Mouse (Mus musculus): ENCODE results near the gene Psmf1. TPM values are rescaled to one million over a fixed set of nuclear protein-coding genes. Genes with fewer than 3 reads are reported as not detected.

Psmf1 gene
- 48.1 and 48.6 TPM in 2 replicates for polyA plus RNA-seq (2016; fragmentation: Nextera tagmentation; extraction: Ambion mirVana)

DNA sequence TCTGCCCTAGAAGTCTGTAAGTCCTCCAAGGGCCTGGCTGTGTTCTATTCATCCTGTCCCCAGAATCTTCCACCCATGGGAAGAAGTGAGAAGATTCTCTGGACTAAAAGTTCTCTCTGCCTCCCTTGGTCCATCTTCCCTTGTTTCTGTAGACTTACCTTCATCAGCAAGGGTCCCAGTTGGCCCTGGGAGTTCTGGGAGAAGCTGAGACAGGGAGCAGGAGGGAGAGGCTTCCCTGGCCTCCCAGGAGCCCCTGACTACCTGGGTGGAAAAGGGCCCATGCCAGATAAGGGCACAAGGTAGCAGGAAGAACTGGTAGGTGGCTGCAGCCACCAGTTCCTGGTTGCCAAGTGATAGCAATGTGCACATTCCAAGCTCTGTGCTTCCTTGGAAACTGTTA is at the start of gene Psmf1:
TSS of gene Psmf1 (minus strand) at position 342 of the 400 bp plus-strand sequence.
- Histone ChIP-seq H3K9me3 (no peaks in the 10 kb centered on the region), H3K27ac (no peak within 1 kb of the TSS), H3K36me3 (replicated peaks) (no peaks in the 10 kb centered on the region), H3K4me2 (no peak within 1 kb of the TSS), H3K9ac (no peak within 1 kb of the TSS), H3K27me3 (peaks cover 20% of the 10 kb centered on the region), H3K4me3 (replicated peaks) (no peak within 1 kb of the TSS), H3K4me1 (peaks cover 27% of the 10 kb centered on the region)
- ATAC-seq (ENCODE audit: low FRiP score) = no peak

DNA sequence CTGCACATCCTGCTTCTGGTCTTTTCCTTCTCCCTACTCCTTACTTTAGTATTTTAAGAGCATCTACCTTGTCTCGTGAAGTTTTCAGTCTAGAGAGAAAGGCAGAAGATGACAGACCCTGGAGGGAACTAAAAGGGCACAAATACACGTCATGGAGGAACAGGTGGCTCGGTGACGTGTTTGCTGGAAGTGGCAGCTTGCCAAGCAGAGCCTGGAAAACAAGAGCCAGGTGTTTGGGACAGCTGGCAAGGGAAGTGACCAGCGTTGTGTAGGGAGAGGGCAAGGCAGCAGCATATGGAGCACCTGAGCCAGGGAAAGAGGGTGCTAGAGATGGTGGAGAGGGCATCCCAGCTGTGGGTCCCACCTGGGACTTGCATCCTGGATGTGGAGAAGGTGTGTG is 47.2 kb upstream of the Psmf1 start:
- no peak overlapping the region for H3K27ac ChIP-seq
- H3K4me3 ChIP-seq (replicated peaks) = no peak overlapping the region
- no peaks in the 10 kb centered on the region for H3K9me3 ChIP-seq
- 63% methylated on average over 5 of the region's 5 CpGs for WGBS
- no peak overlapping the region for H3K4me2 ChIP-seq
- no peaks in the 10 kb centered on the region for H3K4me1 ChIP-seq
- no peak overlapping the region for H3K9ac ChIP-seq
- H3K36me3 ChIP-seq (replicated peaks) = no peaks in the 10 kb centered on the region
- no peak for ATAC-seq (ENCODE audit: low FRiP score)
- no peaks in the 10 kb centered on the region for H3K27me3 ChIP-seq

DNA sequence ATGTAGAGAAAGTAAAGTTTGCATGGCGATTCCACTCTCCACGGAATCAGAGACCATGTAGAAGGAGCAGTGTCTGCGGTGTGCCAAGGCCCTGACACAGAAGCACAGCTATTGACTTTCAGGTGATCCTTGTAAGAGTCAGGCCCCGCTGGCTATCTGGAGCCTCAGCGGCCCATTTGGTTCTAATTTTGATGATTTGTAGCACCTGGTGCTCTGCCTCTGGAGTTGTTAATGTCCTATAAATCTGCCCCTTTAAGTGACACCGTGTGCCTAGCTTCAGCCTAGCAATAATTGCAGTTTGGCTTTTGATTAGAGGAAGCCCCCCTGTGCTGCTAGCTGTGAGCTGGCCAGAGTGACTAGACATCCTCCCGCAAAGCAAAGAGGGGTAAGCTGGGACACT is 46.2 kb upstream of the Psmf1 start:
- Histone ChIP-seq H3K27me3 (no peaks in the 10 kb centered on the region), H3K36me3 (replicated peaks) (no peaks in the 10 kb centered on the region), H3K9me3 (no peaks in the 10 kb centered on the region), H3K27ac (no peak overlapping the region), H3K4me1 (no peaks in the 10 kb centered on the region), H3K4me3 (replicated peaks) (no peak overlapping the region), H3K4me2 (no peak overlapping the region), H3K9ac (no peak overlapping the region)
- no peak for ATAC-seq (ENCODE audit: low FRiP score)
- WGBS = 77% methylated on average over 7 of the region's 7 CpGs

DNA sequence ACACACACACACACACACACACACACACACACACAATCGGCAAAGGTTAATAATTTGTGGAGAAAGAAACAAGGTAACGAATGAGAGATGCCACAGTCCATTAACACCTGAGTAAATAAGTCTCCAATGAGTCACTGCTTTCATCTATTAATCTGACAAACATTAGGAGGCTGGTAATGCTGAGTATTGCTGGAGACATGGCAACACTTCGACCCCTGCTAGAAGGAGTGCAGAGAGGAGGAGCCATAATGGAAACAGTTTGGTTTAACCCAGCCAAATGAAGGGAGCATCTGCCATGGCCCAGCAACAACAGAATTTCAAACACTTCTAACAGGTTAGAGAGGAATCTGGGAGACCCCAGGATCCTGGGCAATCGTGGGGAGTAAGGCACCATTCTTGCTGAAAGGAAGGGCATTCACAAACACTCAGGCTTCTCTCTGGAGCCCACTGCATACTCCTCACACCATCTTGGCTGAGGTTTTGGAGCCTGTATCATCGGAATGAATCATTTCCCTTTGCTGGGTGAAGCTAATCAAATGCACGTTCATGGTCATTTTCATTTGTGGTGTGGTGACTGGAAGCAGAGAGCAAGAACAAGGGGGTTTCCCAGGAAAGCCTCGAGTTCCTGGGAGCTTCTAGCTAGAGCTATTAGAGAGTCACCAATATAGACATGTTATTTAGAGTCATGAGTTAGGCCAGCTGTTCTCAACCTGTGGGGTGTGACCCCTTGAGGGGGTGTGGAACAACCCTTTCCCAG is 44.4 kb upstream of the Psmf1 start:
- Histone ChIP-seq H3K4me3 (replicated peaks) (no peak overlapping the region), H3K4me2 (no peak overlapping the region), H3K4me1 (no peaks in the 10 kb centered on the region), H3K9ac (no peak overlapping the region), H3K27ac (no peak overlapping the region), H3K9me3 (no peaks in the 10 kb centered on the region), H3K36me3 (replicated peaks) (no peaks in the 10 kb centered on the region), H3K27me3 (no peaks in the 10 kb centered on the region)
- no peak for ATAC-seq (ENCODE audit: low FRiP score)
- 86% methylated on average over 7 of the region's 7 CpGs for WGBS

DNA sequence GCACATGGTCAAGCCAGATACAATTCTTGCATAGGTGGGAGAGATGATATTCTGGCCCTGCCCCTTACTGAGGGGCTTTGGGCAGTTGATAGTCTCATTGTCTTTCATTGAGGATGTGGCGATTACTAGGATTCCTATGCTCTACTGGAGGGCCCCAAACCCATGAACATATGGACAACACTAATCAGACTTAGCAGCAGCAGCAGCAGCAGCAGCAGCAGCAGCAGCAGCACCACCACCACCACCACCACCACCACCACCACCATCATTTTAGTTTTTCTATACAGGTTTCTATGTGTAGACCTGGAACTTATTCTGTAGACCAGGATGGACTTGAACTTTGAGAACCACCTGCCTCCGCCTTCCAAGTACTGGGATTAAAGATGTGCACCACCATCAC is 39.5 kb upstream of the Psmf1 start:
- no peak overlapping the region for H3K9ac ChIP-seq
- H3K9me3 ChIP-seq = no peaks in the 10 kb centered on the region
- no peaks in the 10 kb centered on the region for H3K36me3 ChIP-seq (replicated peaks)
- no peak overlapping the region for H3K27ac ChIP-seq
- H3K4me2 ChIP-seq = no peak overlapping the region
- no peak for ATAC-seq (ENCODE audit: low FRiP score)
- H3K27me3 ChIP-seq = no peaks in the 10 kb centered on the region
- H3K4me1 ChIP-seq = no peaks in the 10 kb centered on the region
- 88% methylated on average over 2 of the region's 2 CpGs for WGBS
- H3K4me3 ChIP-seq (replicated peaks) = no peak overlapping the region

DNA sequence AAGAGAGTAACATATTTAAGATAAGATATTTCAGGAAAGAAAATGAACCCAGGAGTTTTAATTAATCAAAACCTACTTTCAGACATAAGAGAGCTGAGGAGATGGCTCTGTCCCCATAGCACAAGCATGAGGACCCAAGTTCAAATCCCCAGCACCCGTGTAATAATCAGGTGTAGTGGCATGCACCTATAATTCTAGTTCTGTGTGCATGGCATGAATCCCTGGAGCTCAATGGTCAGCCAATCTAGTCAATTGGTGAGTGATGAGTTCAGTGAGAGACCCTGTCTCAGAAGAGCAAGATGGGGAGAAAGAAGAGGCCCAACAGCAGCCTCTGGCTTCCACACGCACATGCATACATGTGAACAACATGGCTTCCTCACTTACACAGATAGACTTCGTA is 33.4 kb upstream of the Psmf1 start:
- no peaks in the 10 kb centered on the region for H3K9me3 ChIP-seq
- no peak overlapping the region for H3K27ac ChIP-seq
- no peak overlapping the region for H3K4me2 ChIP-seq
- ATAC-seq (ENCODE audit: low FRiP score) = no peak
- H3K9ac ChIP-seq = no peak overlapping the region
- no peaks in the 10 kb centered on the region for H3K36me3 ChIP-seq (replicated peaks)
- H3K4me3 ChIP-seq (replicated peaks) = no peak overlapping the region
- H3K27me3 ChIP-seq = 0 out of 2 replicates have a peak, but pooled peaks cover 6% of the 10 kb centered on the region
- 89% methylated on average over 3 of the region's 3 CpGs for WGBS
- no peaks in the 10 kb centered on the region for H3K4me1 ChIP-seq

DNA sequence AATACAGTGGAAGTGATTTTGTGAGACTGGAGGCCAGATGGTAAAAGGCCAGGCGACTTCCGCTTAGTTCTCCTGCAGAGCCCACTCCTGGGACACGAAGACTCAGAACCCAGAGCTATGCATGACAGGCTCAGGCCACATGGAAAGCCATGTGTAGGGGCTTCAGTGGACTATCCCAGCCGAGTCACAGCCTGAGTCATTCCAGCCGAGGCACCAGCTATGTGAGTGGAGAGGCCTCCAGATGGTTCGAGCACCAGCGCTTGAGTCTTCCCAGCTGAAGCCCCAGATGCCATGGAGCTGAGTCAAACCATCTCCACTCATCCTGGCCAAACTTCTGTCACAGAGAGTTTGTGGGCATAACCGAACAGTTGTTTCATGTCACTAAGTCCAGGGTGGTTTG is 29.5 kb upstream of the Psmf1 start:
- Histone ChIP-seq H3K9ac (no peak overlapping the region), H3K9me3 (no peaks in the 10 kb centered on the region), H3K4me3 (replicated peaks) (no peak overlapping the region), H3K36me3 (replicated peaks) (no peaks in the 10 kb centered on the region), H3K4me2 (no peak overlapping the region), H3K4me1 (no peaks in the 10 kb centered on the region), H3K27ac (no peak overlapping the region), H3K27me3 (0 out of 2 replicates have a peak, but pooled peaks cover 6% of the 10 kb centered on the region)
- no peak for ATAC-seq (ENCODE audit: low FRiP score)
- 88% methylated on average over 8 of the region's 8 CpGs for WGBS

DNA sequence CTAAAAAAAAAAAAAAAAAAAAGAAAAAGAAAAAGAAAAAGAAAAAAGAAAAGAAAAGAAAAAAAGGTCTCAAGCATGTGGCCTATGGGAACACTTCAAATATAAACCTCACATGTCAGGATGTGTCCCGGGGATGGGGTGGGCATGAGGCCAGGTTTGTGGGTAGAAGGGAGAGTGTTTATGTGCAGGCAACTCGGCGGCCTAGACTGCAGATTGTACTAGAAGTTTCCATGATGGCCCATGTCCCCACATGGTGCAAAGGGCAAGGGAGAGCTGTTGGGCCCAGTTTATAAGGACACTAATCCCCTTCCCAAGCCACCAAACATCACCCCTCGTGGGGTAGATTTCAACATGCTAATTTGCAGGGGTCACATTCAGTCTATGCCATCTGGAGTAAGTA is 28.2 kb upstream of the Psmf1 start:
- Histone ChIP-seq H3K27me3 (0 out of 2 replicates have a peak, but pooled peaks cover 6% of the 10 kb centered on the region), H3K9ac (no peak overlapping the region), H3K27ac (no peak overlapping the region), H3K36me3 (replicated peaks) (no peaks in the 10 kb centered on the region), H3K4me3 (replicated peaks) (no peak overlapping the region), H3K9me3 (no peaks in the 10 kb centered on the region), H3K4me2 (no peak overlapping the region), H3K4me1 (no peaks in the 10 kb centered on the region)
- 89% methylated on average over 4 of the region's 4 CpGs for WGBS
- no peak for ATAC-seq (ENCODE audit: low FRiP score)

DNA sequence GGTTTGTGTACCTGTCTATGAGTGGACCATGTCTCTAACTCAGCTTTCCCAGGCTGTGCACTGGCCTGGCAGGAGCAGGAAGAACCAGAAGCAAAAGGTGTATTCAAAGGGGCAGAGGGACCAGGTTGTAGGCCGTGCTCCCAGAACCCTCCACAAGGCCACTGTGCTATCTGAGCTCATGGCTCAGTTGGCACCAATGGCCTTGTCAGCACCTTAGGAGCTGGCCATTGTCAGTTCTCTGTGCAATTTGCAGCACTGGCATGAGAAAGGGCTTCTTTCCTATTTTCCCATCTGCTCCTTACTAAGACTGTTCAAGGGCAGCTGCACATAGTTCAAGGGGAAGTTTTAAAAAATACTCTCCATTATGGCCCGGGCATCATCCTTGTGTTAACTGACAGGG is 20.6 kb upstream of the Psmf1 start:
- H3K4me1 ChIP-seq = peaks cover 6% of the 10 kb centered on the region; the same call in 1 of the 2 replicates
- no peaks in the 10 kb centered on the region for H3K9me3 ChIP-seq
- no peak overlapping the region for H3K4me3 ChIP-seq (replicated peaks)
- no peak overlapping the region for H3K9ac ChIP-seq
- 0 out of 2 replicates have a peak, but pooled peaks cover 3% of the 10 kb centered on the region for H3K27me3 ChIP-seq
- WGBS = 88% methylated on average over 2 of the region's 2 CpGs
- ATAC-seq (ENCODE audit: low FRiP score) = no peak
- H3K4me2 ChIP-seq = no peak overlapping the region
- H3K27ac ChIP-seq = no peak overlapping the region
- no peaks in the 10 kb centered on the region for H3K36me3 ChIP-seq (replicated peaks)

DNA sequence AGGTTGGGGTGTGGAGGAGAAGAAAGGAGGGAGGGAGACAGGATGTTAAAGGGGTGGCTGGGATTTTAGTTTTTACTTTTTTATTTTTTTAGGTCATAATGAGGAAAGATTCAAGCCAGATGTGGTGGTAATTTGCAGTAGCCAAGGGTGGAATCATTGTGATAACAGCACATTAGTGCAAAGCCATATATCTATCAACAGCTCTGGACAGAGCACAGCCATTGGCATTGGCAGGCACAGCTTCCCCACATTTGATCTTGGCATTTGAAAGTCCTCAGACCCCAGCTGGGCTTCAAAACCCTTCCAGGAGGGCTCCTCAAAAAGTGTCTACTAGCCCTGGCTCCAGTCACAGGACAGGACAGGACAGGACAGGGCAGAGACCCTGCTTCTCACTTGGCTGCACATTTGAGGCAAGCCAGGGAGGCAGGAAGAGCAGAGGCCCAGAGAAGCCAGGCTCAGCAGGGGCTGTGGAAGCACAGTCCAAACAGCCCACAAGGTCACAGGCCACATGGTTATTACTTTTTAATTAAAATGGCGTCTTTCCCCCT is 14.9 kb upstream of the Psmf1 start:
- H3K9me3 ChIP-seq = no peaks in the 10 kb centered on the region
- H3K36me3 ChIP-seq (replicated peaks) = no peaks in the 10 kb centered on the region
- H3K4me2 ChIP-seq = no peak overlapping the region
- no peak overlapping the region for H3K27ac ChIP-seq
- 65% methylated on average over 1 of the region's 1 CpGs for WGBS
- H3K27me3 ChIP-seq = no peaks in the 10 kb centered on the region
- ATAC-seq (ENCODE audit: low FRiP score) = no peak
- H3K4me1 ChIP-seq = peaks cover 5% of the 10 kb centered on the region; the same call in 1 of the 2 replicates
- H3K4me3 ChIP-seq (replicated peaks) = no peak overlapping the region
- H3K9ac ChIP-seq = no peak overlapping the region

DNA sequence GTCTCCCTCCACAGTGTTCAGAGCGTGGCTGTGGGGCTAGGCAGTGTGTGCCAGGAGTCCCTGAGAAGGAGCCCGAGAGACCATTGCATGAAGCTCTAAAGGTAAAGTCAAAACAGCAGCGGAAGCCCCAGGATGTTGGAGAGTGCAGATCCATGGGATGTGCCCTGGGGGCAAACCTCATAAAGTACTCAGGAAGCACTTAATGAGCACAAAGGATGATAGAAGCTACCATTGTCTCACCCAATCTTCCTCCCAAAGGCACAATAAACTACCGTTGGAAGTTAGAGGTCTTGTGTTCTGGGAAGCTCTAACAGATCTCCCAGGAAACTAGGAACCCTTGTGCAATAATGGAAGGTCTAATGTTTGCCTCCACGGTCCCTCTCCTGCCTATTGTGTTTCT is 13.5 kb upstream of the Psmf1 start:
- ATAC-seq (ENCODE audit: low FRiP score) = no peak
- Histone ChIP-seq H3K27me3 (no peaks in the 10 kb centered on the region), H3K27ac (no peak overlapping the region), H3K36me3 (replicated peaks) (no peaks in the 10 kb centered on the region), H3K4me2 (no peak overlapping the region), H3K9me3 (no peaks in the 10 kb centered on the region), H3K4me3 (replicated peaks) (no peak overlapping the region), H3K9ac (no peak overlapping the region), H3K4me1 (peaks cover 5% of the 10 kb centered on the region; the same call in 1 of the 2 replicates)
- WGBS = 67% methylated on average over 5 of the region's 5 CpGs

DNA sequence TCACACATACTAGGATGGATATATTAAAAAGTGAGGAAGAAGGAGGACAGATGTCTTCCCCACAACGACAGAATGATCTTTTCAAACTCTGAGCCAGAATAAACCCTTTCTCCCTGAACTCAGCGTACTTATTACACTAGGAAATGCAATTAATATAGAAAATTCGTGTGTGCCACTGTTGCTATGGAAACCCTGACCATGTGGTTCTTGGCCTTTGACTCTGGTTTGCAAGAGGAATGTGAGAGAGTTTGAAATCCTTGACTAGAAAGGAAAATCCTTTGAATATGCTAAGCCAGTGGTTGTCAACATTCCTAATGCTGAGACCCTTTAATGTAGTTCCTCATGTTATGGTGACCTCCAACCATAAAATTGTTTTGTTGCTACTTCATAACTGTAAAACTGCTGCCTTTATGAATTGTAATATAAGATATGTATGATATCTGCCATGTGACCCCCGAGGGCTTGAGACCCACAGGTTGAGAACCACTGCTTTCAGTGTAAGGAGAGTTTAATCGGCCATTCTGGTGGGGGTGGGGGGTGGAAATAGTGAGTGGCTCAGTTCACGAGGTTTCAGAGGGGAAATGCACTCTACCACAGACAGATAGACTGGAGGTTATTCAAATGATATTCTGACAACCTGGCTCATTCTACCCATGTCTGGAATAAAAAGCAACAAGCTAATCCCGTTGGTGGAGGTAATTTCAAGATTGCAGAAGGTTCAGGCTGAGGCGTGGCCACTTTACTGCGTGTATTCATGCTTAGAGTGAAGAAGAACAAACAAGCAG is 12.5 kb upstream of the Psmf1 start:
- Histone ChIP-seq H3K4me1 (peaks cover 5% of the 10 kb centered on the region; the same call in 1 of the 2 replicates), H3K4me3 (replicated peaks) (no peak overlapping the region), H3K36me3 (replicated peaks) (no peaks in the 10 kb centered on the region), H3K4me2 (no peak overlapping the region), H3K9ac (no peak overlapping the region), H3K27ac (no peak overlapping the region), H3K27me3 (peaks cover 3% of the 10 kb centered on the region; the same call in 1 of the 2 replicates), H3K9me3 (no peaks in the 10 kb centered on the region)
- 57% methylated on average over 9 of the region's 9 CpGs for WGBS
- ATAC-seq (ENCODE audit: low FRiP score) = no peak
